Mouse (Mus musculus): ENCODE measurements around the gene Lsm2. TPM values are rescaled to one million over a fixed set of nuclear protein-coding genes. Genes with fewer than 3 reads are reported as not detected.
"Not testable (repeated sequence)": the region's sequence is repeated elsewhere in the genome, so short reads cannot be mapped to it uniquely, and the experiment has no call there.

Gene Lsm2
- polyA plus RNA-seq, 1 experiment from 2014 or later: 200 TPM

DNA sequence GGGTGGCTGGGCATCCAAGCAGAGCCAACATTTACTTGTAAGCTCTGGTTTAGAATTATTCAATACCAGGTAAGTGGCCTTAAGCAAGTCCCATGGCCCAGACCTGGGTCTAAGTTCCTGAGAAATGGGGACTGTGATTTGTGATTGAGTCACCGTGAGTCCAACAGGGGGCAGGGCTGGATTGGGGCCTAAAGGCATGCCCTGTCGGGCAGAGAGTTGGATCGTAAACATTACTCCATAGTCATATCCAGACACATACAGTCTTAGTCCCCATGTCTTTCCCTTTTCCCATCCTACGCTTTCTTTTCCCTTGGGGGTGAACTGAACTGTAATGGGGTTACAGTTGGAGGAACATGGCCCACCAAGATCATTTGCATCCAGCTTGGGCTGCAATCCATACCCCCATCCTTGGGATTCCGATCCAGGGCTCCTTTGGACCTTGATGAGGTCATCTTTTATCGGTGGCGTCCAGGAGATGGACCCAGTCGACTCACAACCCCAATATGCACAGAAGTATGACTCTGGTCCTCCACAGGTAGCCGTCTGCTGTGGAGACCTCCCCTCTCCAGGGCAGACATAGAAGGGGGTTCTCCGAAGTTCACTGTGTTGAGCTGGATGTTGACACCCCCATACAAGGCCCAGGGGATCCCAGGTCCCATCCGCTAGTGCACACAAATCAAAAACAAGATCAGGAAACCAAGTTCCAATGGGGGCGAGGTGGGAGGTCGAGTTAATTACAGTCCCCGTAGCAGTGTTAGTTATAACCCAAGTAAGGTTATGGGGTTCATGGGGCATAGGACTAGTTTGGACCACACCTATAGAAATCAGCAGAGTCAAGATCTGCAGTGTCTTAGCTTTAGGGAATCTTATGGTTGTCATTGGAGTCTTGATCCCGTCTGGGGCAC is 17.1 kb downstream of the Lsm2 start:
- H3K9ac ChIP-seq: no peak overlapping the region; the same call in 1 of the 2 replicates
- peak overlapping the region; percentile 99 for H3K4me2 ChIP-seq (replicated peaks)

DNA sequence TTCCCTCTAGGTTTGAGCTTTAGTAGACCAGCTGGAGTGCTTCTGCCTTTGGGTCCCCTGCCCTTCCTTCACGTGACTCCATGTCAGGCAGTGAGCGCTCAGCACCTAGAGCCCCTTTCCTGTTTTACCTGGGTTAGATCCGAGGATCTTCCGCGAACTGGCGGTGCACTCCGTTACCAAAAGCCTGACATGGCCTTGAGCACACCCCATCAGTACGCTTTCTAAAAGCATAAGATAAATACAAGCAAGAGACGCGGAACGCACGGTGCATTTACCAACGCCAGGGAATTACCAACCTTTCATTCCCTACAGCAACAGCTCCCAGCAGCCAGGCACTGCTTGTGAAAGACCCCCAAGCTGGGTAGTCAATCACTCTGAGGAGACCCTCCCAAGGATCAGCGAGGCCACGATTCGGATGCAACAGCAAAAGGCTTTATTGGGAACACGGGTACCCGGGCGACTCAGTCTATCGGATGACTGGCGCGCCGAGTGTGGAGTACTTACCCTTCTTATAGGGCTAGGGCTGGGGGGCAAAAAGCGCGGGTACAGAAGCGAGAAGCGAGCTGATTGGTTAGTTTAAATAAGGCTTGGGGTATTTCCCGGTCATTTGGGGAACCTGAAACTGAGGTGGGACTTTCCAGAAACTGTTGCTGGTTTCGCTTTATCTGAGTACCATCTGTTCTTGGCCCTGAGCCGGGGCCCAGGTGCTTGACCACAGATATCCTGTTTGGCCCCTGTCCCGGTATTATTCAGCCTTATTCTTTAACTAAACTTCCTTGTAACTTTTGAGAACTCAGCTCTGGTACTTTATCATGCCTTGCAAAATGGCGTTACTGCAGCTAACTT is 18.4 kb downstream of the Lsm2 start:
- not testable (repeated sequence) for H3K27me3 ChIP-seq; ATAC-seq (ENCODE audit: low FRiP score, low read depth); H3K9me3 ChIP-seq
- H3K4me3 ChIP-seq: peak overlapping the region; percentile 95
- peaks cover 49% of the 10 kb centered on the region for H3K36me3 ChIP-seq
- peaks cover 41% of the 10 kb centered on the region for H3K4me1 ChIP-seq
- H3K27ac ChIP-seq: peak overlapping the region; percentile 98
- H3K4me2 ChIP-seq (replicated peaks): peak overlapping the region; percentile 99
- WGBS: 23% methylated on average over 30 of the region's 32 CpGs
- H3K9ac ChIP-seq: peak overlapping the region; percentile 98

More for the DNA sequence above, 17.1 kb downstream of the Lsm2 start:
- Histone ChIP-seq H3K4me3 (peak overlapping the region; percentile 95; the same call in 1 of the 2 replicates), H3K27me3 (no peaks in the 10 kb centered on the region), H3K9me3 (no peaks in the 10 kb centered on the region), H3K27ac (no peak overlapping the region), H3K36me3 (peaks cover 37% of the 10 kb centered on the region), H3K4me1 (peaks cover 41% of the 10 kb centered on the region)
- 93% methylated on average over 15 of the region's 15 CpGs for WGBS
- ATAC-seq (ENCODE audit: low FRiP score, low read depth): no peak

DNA sequence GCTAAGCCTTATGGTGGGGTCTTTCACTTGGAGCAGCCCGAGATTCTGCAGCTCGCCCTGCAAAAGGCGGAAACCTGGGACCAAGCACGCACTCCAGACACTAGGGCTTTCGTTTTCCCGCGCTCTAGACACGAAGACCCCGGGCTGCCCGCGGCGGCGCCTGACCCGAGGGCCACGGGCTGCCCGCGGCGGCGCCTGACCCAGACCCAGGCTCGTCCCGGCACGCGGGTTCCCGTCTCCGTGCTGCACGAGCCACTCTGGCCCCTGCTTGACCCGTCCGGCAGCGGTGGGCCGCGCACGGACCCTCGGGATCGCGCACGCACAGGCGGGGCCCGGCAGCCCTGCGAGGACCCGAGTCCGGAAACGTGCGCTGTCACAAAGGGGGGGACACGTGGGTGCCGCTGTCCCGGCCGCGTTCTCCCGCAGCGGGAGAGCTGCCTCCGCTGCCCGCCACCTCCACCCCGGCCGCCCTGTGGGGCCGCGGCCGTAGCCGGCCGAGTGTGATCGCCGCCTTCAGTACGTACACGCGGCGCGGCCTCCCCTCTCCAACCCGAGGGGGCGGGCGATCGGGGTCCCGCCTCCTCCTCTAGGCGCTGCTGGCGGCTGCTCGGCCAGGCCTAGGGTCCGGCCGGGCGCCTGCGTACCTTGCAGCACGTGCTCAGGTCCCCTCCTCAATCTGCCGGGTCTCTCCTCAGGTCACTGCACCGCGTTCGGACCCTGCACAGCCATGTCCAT is 19.2 kb downstream of the Lsm2 start, which contains the start of gene Vars:
TSS of gene Vars (plus strand) at position 271 of the 735 bp plus-strand sequence.
- no peaks in the 10 kb centered on the region for H3K27me3 ChIP-seq
- peak; percentile 88 for ATAC-seq (ENCODE audit: low FRiP score, low read depth)
- H3K9me3 ChIP-seq: no peaks in the 10 kb centered on the region
- H3K36me3 ChIP-seq: peaks cover 53% of the 10 kb centered on the region
- H3K9ac ChIP-seq: peak within 1 kb of the TSS; percentile 98
- peak within 1 kb of the TSS; percentile 95 for H3K4me3 ChIP-seq
- H3K27ac ChIP-seq: peak within 1 kb of the TSS; percentile 98
- peak within 1 kb of the TSS; percentile 99 for H3K4me2 ChIP-seq (replicated peaks)
- H3K4me1 ChIP-seq: peaks cover 41% of the 10 kb centered on the region
- under 1% methylated on average over 74 of the region's 83 CpGs for WGBS

DNA sequence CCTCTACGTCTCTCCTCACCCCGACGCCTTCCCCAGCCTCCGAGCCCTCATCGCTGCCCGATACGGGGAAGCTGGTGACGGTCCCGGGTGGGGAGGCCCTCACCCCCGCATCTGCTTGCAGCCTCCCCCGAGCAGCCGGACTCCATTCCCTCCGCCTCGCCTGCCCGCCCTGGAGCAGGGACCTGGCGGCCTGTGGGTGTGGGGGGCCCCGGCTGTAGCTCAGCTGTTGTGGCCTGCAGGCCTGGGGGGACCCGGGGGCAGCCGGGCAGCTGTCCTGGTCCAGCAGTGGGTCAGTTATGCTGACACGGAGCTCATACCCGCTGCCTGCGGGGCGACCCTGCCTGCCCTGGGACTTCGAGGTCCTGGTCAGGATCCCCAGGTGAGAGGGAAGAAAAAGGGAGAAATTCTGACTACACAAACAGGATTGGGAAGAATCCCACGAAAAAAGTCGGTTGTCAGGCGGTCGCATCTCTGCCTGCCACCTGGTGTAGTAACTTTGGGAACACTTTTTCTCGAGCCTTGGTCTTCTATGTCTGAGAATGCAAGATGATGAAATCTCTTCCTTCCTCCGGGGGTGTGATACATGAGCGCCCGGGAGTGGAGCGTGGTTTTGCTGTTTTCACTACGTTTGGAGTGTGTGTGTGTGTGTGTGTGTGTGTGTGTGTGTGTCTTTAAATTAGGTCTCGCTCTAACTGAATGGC is 19.9 kb downstream of the Lsm2 start:
- Histone ChIP-seq H3K9me3 (no peaks in the 10 kb centered on the region), H3K27me3 (no peaks in the 10 kb centered on the region), H3K4me1 (peaks cover 41% of the 10 kb centered on the region), H3K4me2 (replicated peaks) (peak overlapping the region; percentile 99), H3K36me3 (peaks cover 53% of the 10 kb centered on the region), H3K27ac (peak overlapping the region; percentile 98), H3K4me3 (peak overlapping the region; percentile 95), H3K9ac (peak overlapping the region; percentile 98)
- under 1% methylated on average over 35 of the region's 35 CpGs for WGBS
- ATAC-seq (ENCODE audit: low FRiP score, low read depth): peak; percentile 42

DNA sequence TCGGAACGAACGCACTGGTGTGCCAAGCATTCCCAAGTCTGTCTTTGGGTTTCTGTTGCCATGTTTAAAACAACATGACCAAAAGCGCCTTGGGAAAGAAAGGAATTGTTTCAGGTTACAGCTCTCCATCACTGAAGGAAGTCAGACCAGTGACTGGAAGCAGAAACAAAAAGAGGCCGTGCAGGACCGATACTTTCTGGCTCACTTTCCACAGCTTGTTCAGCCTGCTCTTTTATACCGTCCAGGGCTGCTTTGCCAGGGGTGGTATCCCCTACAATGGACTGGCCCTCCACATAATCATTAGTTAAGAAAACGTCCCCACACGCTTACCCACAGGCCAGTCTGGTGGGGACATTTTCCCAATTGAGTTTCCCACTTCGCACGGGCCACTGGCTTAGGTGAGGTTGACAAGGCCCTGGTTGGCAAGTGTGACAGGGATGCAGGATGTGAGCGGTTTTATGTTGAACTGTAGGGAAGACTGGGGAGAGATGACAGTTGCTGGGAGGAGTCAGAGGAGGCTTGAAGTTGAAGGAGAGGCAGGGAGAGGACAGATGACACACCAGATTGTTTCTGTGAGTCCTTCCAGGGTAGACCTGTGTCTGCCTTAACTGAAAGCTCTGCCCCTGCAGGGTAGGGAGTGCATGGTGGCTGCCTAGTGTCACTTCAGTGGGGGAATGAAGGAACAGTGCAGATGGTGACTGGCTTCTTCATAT is 20.6 kb downstream of the Lsm2 start:
- 7% methylated on average over 12 of the region's 12 CpGs for WGBS
- H3K27ac ChIP-seq: peak overlapping the region; percentile 98

DNA sequence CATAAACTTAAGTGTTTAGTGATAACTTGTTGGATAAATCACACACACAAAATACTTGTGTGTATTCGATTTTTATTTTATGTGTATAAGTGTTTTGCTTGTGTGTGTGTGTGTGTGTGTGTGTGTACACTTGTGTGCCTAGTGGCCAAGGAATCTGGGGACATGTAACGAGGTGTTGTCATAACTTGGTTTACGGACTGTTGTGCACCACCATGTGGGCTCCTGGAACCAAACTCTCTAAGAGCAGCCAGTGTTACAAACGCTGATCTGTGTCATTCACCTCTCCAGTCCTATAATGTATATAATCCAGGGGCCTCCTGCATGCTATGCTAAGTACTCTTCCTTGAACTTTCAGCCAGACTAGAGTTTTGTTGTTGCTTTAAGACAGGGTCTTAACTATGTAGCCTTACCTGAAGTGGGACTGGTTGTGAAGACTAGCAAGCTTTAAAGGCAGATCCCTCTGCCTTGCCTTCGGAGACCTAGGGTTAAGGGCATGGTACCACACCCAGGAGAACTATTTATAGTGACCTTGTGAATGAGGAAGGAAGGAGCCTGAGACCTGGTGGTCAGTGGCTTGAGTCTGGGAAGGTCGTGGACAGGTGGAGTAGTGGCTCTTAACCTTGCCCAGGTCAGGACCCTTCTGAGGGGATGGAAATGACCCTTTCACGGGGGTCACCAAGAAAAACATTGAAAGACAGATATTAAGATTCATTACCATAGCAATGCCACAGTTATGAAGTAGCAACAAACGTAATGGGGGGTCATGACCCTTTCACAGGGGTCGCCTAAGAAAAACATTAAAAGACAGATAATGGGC is 21.6 kb downstream of the Lsm2 start:
- Histone ChIP-seq H3K4me3 (peak overlapping the region; percentile 95), H3K4me1 (peaks cover 36% of the 10 kb centered on the region), H3K27ac (peak overlapping the region; percentile 98; the same call in 1 of the 2 replicates), H3K36me3 (peaks cover 53% of the 10 kb centered on the region), H3K27me3 (no peaks in the 10 kb centered on the region), H3K9me3 (no peaks in the 10 kb centered on the region), H3K9ac (peak overlapping the region; percentile 98), H3K4me2 (replicated peaks) (peak overlapping the region; percentile 99)
- 60% methylated on average over 9 of the region's 9 CpGs for WGBS
- no peak for ATAC-seq (ENCODE audit: low FRiP score, low read depth)

More for the DNA sequence above, 20.6 kb downstream of the Lsm2 start:
- H3K9me3 ChIP-seq: no peaks in the 10 kb centered on the region
- peak overlapping the region; percentile 99 for H3K4me2 ChIP-seq (replicated peaks)
- H3K4me3 ChIP-seq: peak overlapping the region; percentile 95
- H3K4me1 ChIP-seq: peaks cover 38% of the 10 kb centered on the region
- H3K9ac ChIP-seq: peak overlapping the region; percentile 98
- H3K27me3 ChIP-seq: no peaks in the 10 kb centered on the region
- H3K36me3 ChIP-seq: peaks cover 53% of the 10 kb centered on the region
- no peak for ATAC-seq (ENCODE audit: low FRiP score, low read depth)

GRCm38 (mm10) chr17:35004075-35004717 is 22.5 kb downstream of the Lsm2 start:
- no peak for ATAC-seq (ENCODE audit: low FRiP score, low read depth)
- Histone ChIP-seq H3K4me1 (peaks cover 27% of the 10 kb centered on the region), H3K9ac (no peak overlapping the region), H3K36me3 (peaks cover 53% of the 10 kb centered on the region), H3K4me2 (replicated peaks) (no peak overlapping the region), H3K9me3 (no peaks in the 10 kb centered on the region), H3K27ac (no peak overlapping the region), H3K27me3 (no peaks in the 10 kb centered on the region), H3K4me3 (no peak overlapping the region)
- WGBS: 93% methylated on average over 17 of the region's 17 CpGs

DNA sequence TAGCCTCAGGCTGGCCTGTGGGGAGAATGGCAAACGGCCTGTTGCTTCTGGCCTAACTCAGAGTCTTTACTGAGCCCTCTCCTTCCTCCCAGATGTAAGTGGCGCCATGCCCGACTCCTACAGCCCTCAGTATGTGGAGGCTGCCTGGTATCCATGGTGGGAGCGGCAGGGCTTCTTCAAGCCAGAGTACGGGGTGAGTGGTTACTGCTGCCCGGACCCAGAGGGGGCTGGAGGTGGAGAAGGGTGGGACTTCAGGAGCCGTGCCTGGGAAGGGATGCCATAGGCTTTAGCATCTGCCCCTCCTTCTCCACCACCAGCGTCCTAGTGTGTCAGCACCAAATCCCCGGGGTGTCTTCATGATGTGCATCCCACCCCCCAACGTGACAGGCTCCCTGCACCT is 23.5 kb downstream of the Lsm2 start:
- no peak overlapping the region for H3K4me2 ChIP-seq (replicated peaks)
- ATAC-seq (ENCODE audit: low FRiP score, low read depth): no peak
- no peak overlapping the region for H3K4me3 ChIP-seq
- H3K4me1 ChIP-seq: peaks cover 17% of the 10 kb centered on the region
- H3K27ac ChIP-seq: no peak overlapping the region
- WGBS: 86% methylated on average over 10 of the region's 10 CpGs
- no peaks in the 10 kb centered on the region for H3K9me3 ChIP-seq
- 0 out of 2 replicates have a peak overlapping the region, but pooled peaks have one; percentile 13 for H3K9ac ChIP-seq
- peaks cover 60% of the 10 kb centered on the region for H3K36me3 ChIP-seq
- no peaks in the 10 kb centered on the region for H3K27me3 ChIP-seq

- not testable (repeated sequence) for H3K27me3 ChIP-seq; H3K27ac ChIP-seq; H3K9me3 ChIP-seq; ATAC-seq (ENCODE audit: low FRiP score, low read depth); H3K9ac ChIP-seq; H3K4me2 ChIP-seq (replicated peaks); H3K4me3 ChIP-seq
- peaks cover 68% of the 10 kb centered on the region for H3K36me3 ChIP-seq
- WGBS: 95% methylated on average over 5 of the region's 5 CpGs
- peaks cover 17% of the 10 kb centered on the region for H3K4me1 ChIP-seq
Measured at GRCm38 (mm10) chr17:35005902-35006301, 24.2 kb downstream of the Lsm2 start.

Measured in limb, embryonic 13.5 days (tissue).